Mouse (Mus musculus) midbrain, embryonic 10.5 days (tissue): Measurements from ENCODE around the gene Gm20517. TPM values are rescaled to one million over a fixed set of nuclear protein-coding genes. Genes with fewer than 3 reads are reported as not detected.
"Not testable (repeated sequence)": the region's sequence is repeated elsewhere in the genome, so short reads cannot be mapped to it uniquely, and the experiment has no call there.

Experiments
- DNase-seq: peaks from one replicate; pipeline ENCODE4 v3.0.0-alpha.2; 2017; ENCODE audit warnings: low spot score
- H3K27ac ChIP-seq: fragments of 300-500 bp; sonication (generic); replicated peaks from 2 replicates; pipeline ENCODE4 v1.5.1; 2016; ENCODE audit warnings: mild to moderate bottlenecking
- H3K27me3 ChIP-seq: fragments of 300-500 bp; sonication (generic); 2 replicates; pipeline ENCODE4 v1.6.1; 2016; ENCODE audit warnings: low read depth, mild to moderate bottlenecking; ENCODE audit not compliant: poor library complexity, severe bottlenecking
- H3K36me3 ChIP-seq: fragments of 300-500 bp; sonication (generic); 2 replicates; pipeline ENCODE4 v1.6.1; 2016; ENCODE audit warnings: mild to moderate bottlenecking, moderate library complexity
- H3K4me1 ChIP-seq: fragments of 300-500 bp; sonication (generic); 2 replicates; pipeline ENCODE4 v1.6.1; 2016
- H3K4me3 ChIP-seq: fragments of 300-500 bp; sonication (generic); 2 replicates; pipeline ENCODE4 v1.5.1; 2016; ENCODE audit warnings: mild to moderate bottlenecking, moderate library complexity
- H3K9me3 ChIP-seq: fragments of 300-500 bp; sonication (generic); replicated peaks from 2 replicates; pipeline ENCODE4 v1.6.1; 2016; ENCODE audit warnings: mild to moderate bottlenecking
- WGBS: fragments of 180-500 bp; shearing (Covaris S2); methylation state at CpG from one replicate; pipeline ENCODE4 v1.1.7; 2016; 5-methylcytosine and 5-hydroxymethylcytosine counted together
- polyA plus RNA-seq: library from polyadenylated mRNA; unstranded; fragments of >200 nt; fragmentation: Nextera tagmentation; extraction: Ambion mirVana; gene quantifications from 2 replicates; pipeline ENCODE4 v1.2.1, GENCODE M21; 2016

Gm20517 gene
- polyA plus RNA-seq, 1 experiment from 2014 or later: 1.4 TPM

DNA sequence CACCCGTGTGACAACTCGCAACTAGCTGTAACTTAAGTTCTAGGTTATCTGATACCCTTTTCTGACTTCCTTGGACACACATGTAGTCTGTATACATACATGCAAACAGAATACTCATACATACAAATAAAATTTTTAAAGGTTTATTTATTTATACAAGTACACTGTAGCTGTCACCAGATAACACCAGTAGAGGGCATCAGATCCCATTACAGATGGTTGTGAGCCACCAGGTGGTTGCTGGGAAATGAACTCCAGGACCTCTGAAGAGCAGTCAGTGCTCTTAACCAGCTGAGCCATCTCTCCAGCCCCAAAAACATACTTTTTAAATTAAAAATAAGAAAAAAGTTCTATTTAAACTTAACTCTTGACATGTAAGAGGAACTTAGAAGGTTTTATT, 31.6 kb downstream of the Gm20517 start:
- Histone ChIP-seq H3K36me3 (no peaks in the 10 kb centered on the region), H3K4me1 (peaks cover 12% of the 10 kb centered on the region), H3K27ac (no peak overlapping the region), H3K27me3 (no peaks in the 10 kb centered on the region), H3K9me3 (no peaks in the 10 kb centered on the region), H3K4me3 (no peak overlapping the region)
- DNase-seq: no peak
- 76% methylated on average over 2 of the region's 2 CpGs for WGBS

DNA sequence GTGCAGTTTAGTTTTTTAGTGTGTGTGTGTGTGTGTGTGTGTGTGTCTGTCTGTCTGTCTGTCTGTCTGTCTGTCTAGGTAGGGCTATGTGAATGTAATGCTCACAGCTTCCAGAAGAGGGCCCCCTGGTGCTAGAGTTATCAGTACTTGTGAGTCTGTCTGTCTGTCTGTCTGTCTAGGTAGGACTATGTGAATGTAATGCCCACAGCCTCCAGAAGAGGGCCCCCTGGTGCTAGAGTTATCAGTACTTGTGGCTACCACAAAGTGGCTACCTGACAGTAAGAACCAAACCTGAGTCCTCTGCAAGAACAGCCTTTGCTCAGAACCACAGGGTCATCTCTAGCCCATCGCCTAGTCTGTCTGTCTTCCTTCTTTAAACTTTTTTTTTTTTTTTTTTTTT, 35.3 kb downstream of the Gm20517 start:
- H3K9me3 ChIP-seq: no peaks in the 10 kb centered on the region
- no peak overlapping the region for H3K4me3 ChIP-seq
- DNase-seq: peak; percentile 67
- no peaks in the 10 kb centered on the region for H3K27me3 ChIP-seq
- 76% methylated on average over 1 of the region's 1 CpGs for WGBS
- H3K27ac ChIP-seq: no peak overlapping the region
- H3K36me3 ChIP-seq: no peaks in the 10 kb centered on the region; the same call in 1 of the 2 replicates
- peaks cover 45% of the 10 kb centered on the region for H3K4me1 ChIP-seq

DNA sequence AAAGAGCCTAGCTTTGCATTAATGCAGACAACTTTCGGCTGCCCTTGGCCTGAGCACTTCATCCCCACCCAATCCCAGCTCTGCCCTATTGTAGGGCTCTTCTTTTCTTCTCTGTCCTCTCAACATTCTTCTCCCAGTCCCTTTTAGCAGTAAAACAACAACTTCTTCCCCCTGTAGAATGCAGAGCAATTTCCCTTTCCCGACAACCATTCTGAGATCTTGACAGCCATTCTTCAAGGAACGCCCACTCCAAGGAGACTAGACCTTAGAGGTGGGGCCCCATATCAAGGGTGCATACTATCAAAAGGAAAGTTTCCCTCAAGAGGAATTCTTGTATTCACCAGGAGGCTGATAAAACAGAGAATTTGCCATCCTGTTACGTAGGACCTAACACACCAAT, 37.6 kb downstream of the Gm20517 start:
- Histone ChIP-seq H3K27ac (peak overlapping the region; percentile 29), H3K4me1 (peaks cover 57% of the 10 kb centered on the region), H3K27me3 (no peaks in the 10 kb centered on the region), H3K9me3 (no peaks in the 10 kb centered on the region), H3K4me3 (no peak overlapping the region), H3K36me3 (peaks cover 6% of the 10 kb centered on the region; the same call in 1 of the 2 replicates)
- DNase-seq: no peak
- WGBS: 49% methylated on average over 4 of the region's 4 CpGs

DNA sequence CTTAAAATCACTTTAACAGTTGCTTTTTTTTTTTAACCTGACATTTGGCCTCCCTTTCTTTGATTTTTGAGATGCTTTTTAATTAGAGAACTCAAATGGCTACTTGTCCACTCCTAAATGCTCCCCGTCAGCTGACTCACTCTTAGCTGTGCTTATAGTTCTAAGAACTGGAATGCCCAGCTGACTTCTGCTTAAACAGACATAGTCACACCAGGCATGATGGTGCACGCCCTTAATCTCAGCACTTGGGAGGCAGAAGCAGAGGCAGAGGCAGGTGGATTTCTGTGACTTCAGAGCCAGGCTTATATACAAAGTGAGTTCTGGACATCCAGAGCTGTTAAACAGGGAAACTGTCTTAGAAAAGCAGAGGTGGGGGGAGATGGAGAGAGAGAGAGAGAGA, 40.6 kb downstream of the Gm20517 start:
- no peaks in the 10 kb centered on the region for H3K27me3 ChIP-seq
- no peak for DNase-seq
- no peak overlapping the region for H3K4me3 ChIP-seq
- H3K4me1 ChIP-seq: peaks cover 57% of the 10 kb centered on the region
- WGBS: 78% methylated on average over 2 of the region's 2 CpGs
- H3K9me3 ChIP-seq: no peaks in the 10 kb centered on the region
- peak overlapping the region; percentile 70 for H3K27ac ChIP-seq
- peaks cover 6% of the 10 kb centered on the region; the same call in 1 of the 2 replicates for H3K36me3 ChIP-seq

DNA sequence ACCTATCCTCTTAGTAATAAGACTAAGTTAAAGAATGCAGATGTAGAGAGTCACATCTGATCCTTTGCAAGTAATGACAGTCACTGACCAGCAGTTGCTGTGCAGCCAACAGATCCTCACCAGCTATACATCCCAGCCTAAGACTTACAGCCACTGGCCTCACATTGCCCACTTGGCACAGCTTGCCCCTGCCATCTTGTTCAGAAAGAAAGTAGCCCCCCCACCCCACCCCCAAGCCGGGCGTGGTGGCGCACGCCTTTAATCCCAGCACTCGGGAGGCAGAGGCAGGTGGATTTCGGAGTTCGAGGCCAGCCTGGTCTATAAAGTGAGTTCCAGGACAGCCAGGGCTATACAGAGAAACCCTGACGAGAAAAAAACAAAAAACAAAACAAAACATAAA, 43.0 kb downstream of the Gm20517 start:
- H3K27me3 ChIP-seq, H3K4me3 ChIP-seq, DNase-seq, H3K9me3 ChIP-seq, H3K27ac ChIP-seq, H3K36me3 ChIP-seq: not testable (repeated sequence)
- whole genome bisulfite sequencing: 94% methylated on average over 8 of the region's 8 CpGs
- H3K4me1 ChIP-seq: peaks cover 35% of the 10 kb centered on the region

DNA sequence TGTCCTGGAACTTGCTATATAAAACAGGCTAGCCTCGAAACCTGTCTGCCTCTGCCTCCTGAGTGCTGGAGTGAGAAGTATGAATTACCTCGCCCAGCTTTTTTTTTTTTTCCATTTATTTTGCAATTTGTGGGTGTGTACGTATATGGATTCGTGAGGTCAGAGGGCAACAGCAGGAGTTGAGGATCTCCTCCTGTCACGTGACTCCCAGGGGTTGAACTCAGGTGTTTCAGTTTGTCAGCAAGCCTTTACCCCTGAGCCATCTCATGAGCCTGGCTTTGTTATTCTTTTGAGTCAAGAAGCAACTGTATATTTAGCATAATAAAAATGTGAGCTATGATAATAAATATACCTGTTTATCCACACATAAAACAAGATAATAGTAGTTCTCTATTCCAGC, 44.3 kb downstream of the Gm20517 start:
- DNase-seq: no peak
- Histone ChIP-seq H3K9me3 (no peaks in the 10 kb centered on the region), H3K4me1 (peaks cover 22% of the 10 kb centered on the region), H3K27ac (no peak overlapping the region), H3K36me3 (peaks cover 18% of the 10 kb centered on the region), H3K4me3 (no peak overlapping the region), H3K27me3 (no peaks in the 10 kb centered on the region)
- WGBS: 80% methylated on average over 5 of the region's 5 CpGs

DNA sequence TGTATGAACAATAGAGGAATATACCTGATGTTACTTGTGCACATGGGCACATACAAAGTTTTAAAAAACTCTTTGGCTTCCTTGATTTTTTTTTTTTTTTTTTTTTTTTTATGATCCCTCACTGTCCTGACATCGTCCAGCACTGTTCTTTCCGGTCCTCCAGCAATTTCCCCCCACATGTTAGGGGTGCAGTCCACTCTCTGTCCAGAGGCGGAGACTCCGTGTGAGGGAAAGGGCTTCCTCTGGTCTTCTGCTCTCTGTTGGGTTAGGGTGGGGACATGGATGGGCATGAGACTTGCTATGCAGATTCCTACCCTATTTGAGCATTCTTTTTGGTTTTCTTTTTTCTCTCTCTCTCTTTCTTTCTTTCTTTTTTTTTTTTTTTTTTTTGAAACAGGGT, 46.5 kb downstream of the Gm20517 start:
- 88% methylated on average over 4 of the region's 4 CpGs for WGBS
- H3K27me3 ChIP-seq: no peaks in the 10 kb centered on the region
- H3K9me3 ChIP-seq: no peaks in the 10 kb centered on the region
- no peak for DNase-seq
- H3K36me3 ChIP-seq: peaks cover 18% of the 10 kb centered on the region
- no peak overlapping the region for H3K4me3 ChIP-seq
- no peak overlapping the region for H3K27ac ChIP-seq
- peaks cover under 1% of the 10 kb centered on the region; the same call in 1 of the 2 replicates for H3K4me1 ChIP-seq

DNA sequence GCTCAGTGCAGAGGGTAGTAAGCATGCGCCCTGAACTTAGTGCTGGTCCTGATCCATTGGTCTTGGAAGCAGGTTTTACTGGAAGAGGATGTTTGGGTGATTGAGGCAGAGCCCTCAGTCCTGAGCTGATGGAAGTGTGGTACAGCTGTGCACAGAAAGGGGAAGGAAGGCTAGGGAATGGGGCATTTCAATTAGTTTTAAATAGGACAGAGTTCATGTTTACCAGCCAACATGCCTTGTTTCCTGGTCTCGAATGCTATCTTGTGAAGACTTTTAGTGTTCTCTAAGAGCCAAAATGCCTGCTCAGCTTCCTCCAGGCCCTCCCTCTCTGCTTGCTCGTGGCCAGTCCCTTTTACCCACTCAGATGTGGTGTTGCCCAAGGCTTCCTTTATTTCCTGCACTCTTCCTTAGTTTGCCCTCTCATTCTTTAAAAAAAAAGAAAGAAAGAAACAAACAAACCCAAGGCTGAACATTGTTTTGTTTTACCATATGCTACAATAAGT, 47.4 kb downstream of the Gm20517 start:
- no peak for DNase-seq
- no peaks in the 10 kb centered on the region for H3K9me3 ChIP-seq
- WGBS: 90% methylated on average over 3 of the region's 3 CpGs
- no peak overlapping the region for H3K27ac ChIP-seq
- peaks cover 12% of the 10 kb centered on the region for H3K36me3 ChIP-seq
- peaks cover 6% of the 10 kb centered on the region; the same call in 1 of the 2 replicates for H3K4me1 ChIP-seq
- H3K4me3 ChIP-seq: no peak overlapping the region
- H3K27me3 ChIP-seq: no peaks in the 10 kb centered on the region

DNA sequence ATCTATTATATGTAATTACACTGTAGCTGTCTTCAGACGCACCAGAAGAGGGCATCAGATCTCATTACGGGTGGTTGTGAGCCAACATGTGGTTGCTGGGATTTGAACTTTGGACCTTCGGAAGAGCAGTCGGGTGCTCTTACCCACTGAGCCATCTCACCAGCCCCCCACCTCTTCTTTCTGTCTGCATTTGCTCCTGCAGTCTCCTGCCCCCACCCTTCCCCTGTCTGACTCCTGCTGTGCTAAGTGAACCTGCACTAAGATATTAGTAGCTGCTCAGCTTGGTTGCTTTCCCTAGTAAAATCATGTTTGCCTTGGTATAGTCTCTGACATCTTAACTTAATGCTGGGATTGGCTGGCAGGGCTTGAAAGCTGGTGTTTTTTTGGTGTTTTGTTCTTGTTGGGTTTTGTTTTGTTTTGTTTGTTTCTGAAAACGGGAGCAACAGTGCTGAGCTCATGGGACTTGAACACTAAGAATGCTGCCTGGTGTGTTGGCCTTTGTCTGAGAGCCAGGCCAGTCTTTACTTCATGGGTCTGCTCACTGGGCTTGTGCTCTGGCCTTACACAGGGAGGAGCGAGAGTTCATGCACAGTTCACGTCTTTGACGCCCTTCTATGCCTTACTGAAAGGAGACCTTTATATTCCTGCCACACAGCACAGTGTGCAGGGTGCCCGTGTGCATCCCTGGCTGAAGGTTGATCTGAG, 51.8 kb downstream of the Gm20517 start:
- Histone ChIP-seq H3K27ac (no peak overlapping the region; the same call in 1 of the 2 replicates), H3K9me3 (no peaks in the 10 kb centered on the region), H3K4me3 (no peak overlapping the region), H3K36me3 (peaks cover 14% of the 10 kb centered on the region; the same call in 1 of the 2 replicates), H3K27me3 (no peaks in the 10 kb centered on the region), H3K4me1 (peaks cover 9% of the 10 kb centered on the region)
- peak; percentile 28 for DNase-seq
- 47% methylated on average over 9 of the region's 9 CpGs for WGBS

DNA sequence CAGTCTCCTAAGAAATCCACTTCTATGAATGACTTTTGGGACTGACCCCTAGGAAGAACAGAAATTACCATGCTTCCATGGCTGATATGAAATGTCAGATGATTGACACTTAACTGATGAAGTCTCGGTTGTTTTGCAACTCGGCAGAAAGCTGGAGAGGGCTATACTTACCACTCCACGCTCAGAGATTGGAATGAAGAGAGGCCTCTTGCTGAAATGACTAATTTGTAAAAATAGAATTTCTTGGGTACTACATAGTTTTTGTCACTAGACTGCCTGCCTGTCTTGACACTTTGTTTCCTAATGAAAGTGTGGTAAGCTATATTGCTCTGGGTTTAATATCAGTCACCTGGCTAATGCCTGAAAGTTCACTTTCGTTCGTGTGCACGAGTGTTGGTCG, 53.1 kb downstream of the Gm20517 start:
- H3K9me3 ChIP-seq: no peaks in the 10 kb centered on the region
- H3K4me3 ChIP-seq: no peak overlapping the region
- H3K27ac ChIP-seq: no peak overlapping the region
- H3K27me3 ChIP-seq: peaks cover 5% of the 10 kb centered on the region
- no peak for DNase-seq
- H3K4me1 ChIP-seq: peaks cover 9% of the 10 kb centered on the region
- peaks cover 11% of the 10 kb centered on the region; the same call in 1 of the 2 replicates for H3K36me3 ChIP-seq
- 95% methylated on average over 7 of the region's 7 CpGs for WGBS

DNA sequence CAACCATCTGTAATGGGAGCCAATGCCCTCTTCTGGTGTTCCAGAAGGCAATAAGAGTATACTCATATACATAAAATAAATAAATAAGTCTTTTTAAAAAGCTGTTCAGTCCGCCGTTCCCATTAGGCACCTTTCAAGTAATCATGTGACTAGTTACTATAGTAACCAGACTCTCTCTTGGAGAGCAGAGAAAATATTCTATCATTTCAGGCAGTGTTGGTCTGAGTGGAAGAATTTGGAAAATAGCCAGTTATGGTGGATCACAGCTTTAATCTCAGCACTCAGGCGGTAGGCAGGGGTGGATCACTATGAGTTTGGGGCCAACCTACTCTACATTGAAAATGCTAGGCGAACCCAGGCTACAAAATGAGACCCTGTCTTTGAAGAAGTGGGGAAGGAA, 57.8 kb downstream of the Gm20517 start:
- peaks cover 52% of the 10 kb centered on the region for H3K27me3 ChIP-seq
- 86% methylated on average over 4 of the region's 4 CpGs for WGBS
- H3K4me1 ChIP-seq: peaks cover 28% of the 10 kb centered on the region
- DNase-seq: no peak
- H3K4me3 ChIP-seq: no peak overlapping the region
- H3K9me3 ChIP-seq: no peaks in the 10 kb centered on the region
- H3K27ac ChIP-seq: no peak overlapping the region
- peaks cover 17% of the 10 kb centered on the region for H3K36me3 ChIP-seq

DNA sequence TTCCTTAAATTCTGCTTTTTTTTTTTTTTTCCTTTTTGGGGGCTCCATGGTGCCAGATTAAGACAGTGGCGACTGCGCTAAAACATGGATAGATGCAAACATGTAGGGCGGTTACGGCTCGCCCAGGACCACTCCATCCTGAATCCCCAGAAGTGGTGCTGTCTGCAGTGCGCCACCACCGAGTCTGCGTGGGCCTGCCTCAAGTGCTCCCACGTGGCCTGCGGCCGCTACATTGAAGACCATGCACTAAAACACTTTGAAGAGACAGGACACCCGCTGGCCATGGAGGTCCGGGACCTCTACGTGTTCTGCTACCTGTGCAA, 60.6 kb downstream of the Gm20517 start:
- DNase-seq: no peak
- H3K27ac ChIP-seq: peak overlapping the region; percentile 75
- 10% methylated on average over 14 of the region's 14 CpGs for WGBS

DNA sequence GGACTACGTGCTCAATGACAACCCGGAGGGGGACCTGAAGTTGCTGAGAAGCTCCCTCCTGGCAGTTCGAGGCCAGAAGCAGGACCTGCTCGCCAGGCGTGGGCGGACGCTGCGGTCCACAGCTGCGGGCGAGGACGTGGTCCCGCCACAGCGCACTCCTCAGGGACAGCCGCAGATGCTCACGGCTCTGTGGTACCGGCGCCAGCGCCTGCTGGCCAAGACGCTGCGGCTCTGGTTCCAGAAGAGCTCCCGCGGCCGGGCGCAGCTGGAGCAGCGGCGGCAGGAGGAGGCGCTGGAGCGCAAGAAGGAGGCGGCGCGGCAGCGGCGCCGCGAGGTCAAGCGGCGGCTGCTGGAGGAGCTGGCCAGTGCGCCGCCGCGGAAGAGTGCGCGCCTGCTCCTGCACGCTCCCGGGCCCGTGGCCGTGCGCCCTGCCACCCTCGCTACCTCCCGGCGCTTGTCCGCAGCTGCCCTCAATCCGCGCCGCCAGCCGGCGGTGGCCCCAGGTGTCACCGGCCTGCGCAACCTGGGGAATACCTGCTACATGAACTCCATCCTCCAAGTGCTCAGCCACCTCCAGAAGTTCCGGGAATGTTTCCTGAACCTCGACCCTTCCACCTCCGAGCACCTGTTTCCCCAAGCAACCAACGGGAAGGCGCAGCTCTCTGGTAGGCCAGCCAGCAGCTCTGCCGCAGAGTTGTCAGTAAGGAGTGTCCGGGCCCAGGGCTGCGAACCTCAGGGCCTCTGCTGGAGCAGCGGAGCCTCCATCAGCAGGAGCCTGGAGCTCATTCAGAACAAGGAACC, 61.1 kb downstream of the Gm20517 start:
- H3K36me3 ChIP-seq: peaks cover 36% of the 10 kb centered on the region
- peak overlapping the region; percentile 75 for H3K27ac ChIP-seq
- 4% methylated on average over 68 of the region's 68 CpGs for WGBS
- H3K4me1 ChIP-seq: peaks cover 27% of the 10 kb centered on the region
- no peaks in the 10 kb centered on the region for H3K9me3 ChIP-seq
- peak overlapping the region; percentile 59 for H3K4me3 ChIP-seq
- H3K27me3 ChIP-seq: peaks cover 53% of the 10 kb centered on the region
- peak; percentile 72 for DNase-seq

More for the DNA sequence above, 60.6 kb downstream of the Gm20517 start:
- peaks cover 53% of the 10 kb centered on the region for H3K27me3 ChIP-seq
- H3K4me3 ChIP-seq: peak overlapping the region; percentile 59
- no peaks in the 10 kb centered on the region for H3K9me3 ChIP-seq
- H3K4me1 ChIP-seq: peaks cover 27% of the 10 kb centered on the region
- peaks cover 34% of the 10 kb centered on the region for H3K36me3 ChIP-seq
